Mouse (Mus musculus) mature B cell (primary cell): Measurements from ENCODE around the gene Sh3pxd2b.

ENCODE experiments used
- in situ Hi-C: fragments of 300-500 bp; cut with MboI; formaldehyde crosslinking; loops from 2 replicates; pipeline ENCODE4 v1.14.3; 2019

Gene Sh3pxd2b

DNA sequence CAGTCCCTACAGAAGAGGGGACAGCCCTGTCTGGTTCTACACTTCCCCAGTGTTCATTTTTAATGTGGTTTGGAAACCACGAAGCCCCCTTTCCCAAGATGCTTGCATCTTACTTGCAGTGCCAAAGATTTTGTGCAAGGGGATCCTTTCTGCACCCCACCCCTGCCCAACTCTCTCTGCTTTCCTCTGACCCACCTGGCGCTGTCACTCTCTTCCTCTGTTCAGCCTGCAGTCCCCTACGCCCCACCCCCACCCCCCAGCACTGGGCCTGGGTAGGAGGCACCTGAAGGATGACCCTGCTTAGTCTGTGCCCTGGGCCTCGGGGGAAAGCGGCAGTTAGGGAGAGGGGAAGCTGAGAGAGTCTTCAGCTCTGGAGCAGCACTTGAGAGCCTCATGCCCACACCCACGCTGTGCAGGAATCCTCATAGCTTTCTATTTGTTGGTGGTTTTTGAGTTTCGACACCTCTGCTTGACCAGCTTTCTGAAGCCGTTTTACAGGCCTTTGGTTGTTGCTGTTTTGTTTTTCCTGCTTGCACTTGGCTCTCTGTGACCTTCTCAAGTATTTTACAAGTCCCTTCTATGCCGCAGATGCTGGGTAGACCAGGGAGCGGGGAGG, 77.5 kb downstream of the Sh3pxd2b start:
- in situ Hi-C loops: loop anchor here (25.0 kb wide), 1 partner anchor 712 kb away; the partner anchor contains the start of gene Fgf18

DNA sequence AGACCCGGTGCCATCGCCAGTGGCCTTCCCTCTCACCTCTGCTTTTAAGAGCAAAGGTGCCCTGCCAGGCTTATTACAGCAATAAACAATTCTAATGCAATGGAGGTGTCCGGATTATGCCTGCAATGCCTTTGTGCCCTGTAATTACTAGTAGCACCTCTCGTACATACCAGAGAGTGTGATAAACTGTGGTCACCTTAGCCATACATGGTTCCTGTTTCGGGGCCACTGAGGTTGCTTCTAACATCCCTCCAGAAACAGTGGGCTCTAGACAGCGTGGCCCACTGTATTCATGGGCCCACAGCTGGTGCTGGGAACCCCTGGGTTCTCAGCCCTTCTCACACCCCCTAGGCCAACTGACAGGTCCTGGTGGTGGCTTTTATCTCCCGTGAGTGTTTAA, 79.9 kb downstream of the Sh3pxd2b start:
- in situ Hi-C loops: loop anchor here (25.0 kb wide), 1 partner anchor 710 kb away; the partner anchor contains the start of gene Fgf18

GRCm38 (mm10) chr11:32435410-32436060, 87.9 kb downstream of the Sh3pxd2b start:
- in situ Hi-C loops: loop anchor here (25.0 kb wide), 1 partner anchor 702 kb away; the partner anchor contains the start of gene Fgf18

DNA sequence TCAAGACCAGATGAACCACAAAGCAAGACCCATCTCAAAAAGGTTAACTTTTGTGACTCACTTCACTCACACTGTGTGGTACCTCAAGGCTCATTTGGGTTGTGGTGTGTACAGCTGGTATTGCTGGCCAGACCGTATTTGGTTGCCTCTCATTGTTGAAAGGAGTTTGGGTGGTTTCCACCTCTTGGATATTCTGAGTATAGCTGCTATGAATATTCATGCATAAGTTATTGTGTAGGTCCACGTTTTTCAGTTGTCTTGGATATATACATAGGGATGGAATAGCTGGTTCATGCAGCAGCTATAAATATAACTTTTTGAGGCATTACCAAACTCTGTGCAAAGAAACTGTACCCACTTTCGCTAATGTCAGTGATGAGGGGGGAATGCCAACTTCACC, 95.0 kb downstream of the Sh3pxd2b start:
- in situ Hi-C loops: loop anchor here (25.0 kb wide), 1 partner anchor 695 kb away; the partner anchor contains the start of gene Fgf18

- in situ Hi-C loops: loop anchor here (25.0 kb wide), 1 partner anchor 693 kb away; the partner anchor contains the start of gene Fgf18
Observed at GRCm38 (mm10) chr11:32444266-32444665, 96.6 kb downstream of the Sh3pxd2b start.

GRCm38 (mm10) chr11:32445135-32445534, 97.5 kb downstream of the Sh3pxd2b start:
- in situ Hi-C loops: loop anchor here (25.0 kb wide), 1 partner anchor 692 kb away; the partner anchor contains the start of gene Fgf18

DNA sequence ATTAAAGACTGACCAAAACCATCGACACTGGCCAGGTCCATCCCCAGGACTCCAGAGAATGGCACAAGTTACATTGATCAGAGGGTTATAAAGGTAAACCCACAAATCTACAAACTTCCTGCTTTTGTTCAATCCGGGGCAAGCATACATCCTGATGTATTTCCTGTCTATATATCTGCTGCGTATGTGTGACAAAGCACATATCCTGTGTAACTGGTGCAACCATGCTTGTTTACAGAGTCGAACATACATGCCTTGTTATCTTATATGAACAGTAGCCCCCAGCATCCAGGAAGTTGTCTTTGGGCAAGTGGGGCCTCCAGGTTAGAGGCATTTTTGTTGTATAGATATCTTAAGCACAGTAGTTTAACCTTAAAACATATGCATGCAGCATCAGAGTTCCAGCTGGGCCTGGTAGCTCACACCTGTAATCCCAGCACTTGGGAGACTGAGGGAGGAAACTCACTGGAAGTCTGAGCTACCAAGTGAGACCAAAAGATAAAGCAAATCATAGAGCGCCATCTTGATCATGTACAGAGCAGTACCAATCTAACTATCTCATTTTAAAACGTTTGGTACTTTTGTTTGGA, 98.1 kb downstream of the Sh3pxd2b start:
- in situ Hi-C loops: loop anchor here (25.0 kb wide), 1 partner anchor 692 kb away; the partner anchor contains the start of gene Fgf18

GRCm38 (mm10) chr11:32450216-32450615, 102.6 kb downstream of the Sh3pxd2b start:
- in situ Hi-C loops: loop anchor here (25.0 kb wide), 1 partner anchor 137 kb away; no protein-coding TSS in a partner anchor

GRCm38 (mm10) chr11:32451306-32451705, 103.7 kb downstream of the Sh3pxd2b start:
- in situ Hi-C loops: loop anchor here (25.0 kb wide), 1 partner anchor 136 kb away; no protein-coding TSS in a partner anchor

GRCm38 (mm10) chr11:32452745-32453144, 105.1 kb downstream of the Sh3pxd2b start:
- in situ Hi-C loops: loop anchor here (25.0 kb wide), 1 partner anchor 135 kb away; no protein-coding TSS in a partner anchor

DNA sequence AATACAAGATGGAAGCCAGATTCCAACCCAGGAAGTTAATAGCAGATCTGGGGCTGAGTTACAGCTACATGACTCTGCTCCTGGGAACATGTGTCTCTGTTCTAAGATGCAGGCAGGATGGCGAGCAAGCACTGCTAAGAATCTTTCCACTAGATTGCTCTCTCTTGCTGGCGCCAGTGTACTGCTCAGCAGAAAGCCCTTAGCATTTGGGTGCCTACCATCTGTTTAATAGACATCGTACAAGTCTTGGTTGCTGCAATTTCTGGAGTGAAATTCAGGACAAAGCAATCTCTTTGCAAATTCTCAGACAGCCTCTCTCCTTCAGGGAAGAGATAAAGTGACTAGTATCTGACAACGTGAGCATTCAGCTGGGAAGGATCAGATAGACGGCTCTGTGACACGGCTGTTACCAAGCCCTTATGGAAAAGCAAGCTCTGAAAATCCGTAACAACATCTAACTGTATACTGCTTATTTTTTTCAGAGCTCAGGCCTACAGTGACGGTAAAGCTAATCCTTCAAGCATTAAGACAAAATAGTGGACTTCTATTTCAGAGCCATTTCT, 105.8 kb downstream of the Sh3pxd2b start:
- in situ Hi-C loops: loop anchor here (25.0 kb wide), 1 partner anchor 134 kb away; no protein-coding TSS in a partner anchor

DNA sequence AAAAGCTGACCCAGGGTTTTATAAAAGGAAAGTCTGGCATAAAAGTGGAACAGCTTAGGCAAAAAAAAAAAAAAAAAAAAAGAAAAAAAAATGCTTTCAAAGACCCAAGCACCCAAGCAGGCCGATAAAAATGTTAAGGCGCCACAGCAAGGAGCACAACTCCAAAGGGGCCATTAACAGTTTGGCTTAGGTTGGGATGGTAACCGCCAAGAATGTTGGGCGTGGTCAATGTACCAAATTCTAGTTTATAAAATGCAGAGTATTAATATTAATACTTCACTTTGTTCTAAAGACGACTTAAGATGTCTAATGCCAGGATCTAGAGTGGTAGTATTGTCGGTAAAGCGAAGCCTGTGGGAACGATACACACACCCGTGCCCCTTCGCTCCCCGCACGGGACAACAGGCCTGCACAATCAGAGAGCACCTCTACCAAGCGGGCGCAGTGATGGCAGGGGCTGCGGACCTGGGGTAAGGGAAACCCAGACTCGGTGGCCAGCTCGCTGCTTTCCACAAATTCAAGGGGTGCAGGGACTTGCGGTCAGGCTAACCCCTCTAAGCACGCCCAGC, 106.7 kb downstream of the Sh3pxd2b start:
- in situ Hi-C loops: loop anchor here (25.0 kb wide), 1 partner anchor 133 kb away; no protein-coding TSS in a partner anchor

DNA sequence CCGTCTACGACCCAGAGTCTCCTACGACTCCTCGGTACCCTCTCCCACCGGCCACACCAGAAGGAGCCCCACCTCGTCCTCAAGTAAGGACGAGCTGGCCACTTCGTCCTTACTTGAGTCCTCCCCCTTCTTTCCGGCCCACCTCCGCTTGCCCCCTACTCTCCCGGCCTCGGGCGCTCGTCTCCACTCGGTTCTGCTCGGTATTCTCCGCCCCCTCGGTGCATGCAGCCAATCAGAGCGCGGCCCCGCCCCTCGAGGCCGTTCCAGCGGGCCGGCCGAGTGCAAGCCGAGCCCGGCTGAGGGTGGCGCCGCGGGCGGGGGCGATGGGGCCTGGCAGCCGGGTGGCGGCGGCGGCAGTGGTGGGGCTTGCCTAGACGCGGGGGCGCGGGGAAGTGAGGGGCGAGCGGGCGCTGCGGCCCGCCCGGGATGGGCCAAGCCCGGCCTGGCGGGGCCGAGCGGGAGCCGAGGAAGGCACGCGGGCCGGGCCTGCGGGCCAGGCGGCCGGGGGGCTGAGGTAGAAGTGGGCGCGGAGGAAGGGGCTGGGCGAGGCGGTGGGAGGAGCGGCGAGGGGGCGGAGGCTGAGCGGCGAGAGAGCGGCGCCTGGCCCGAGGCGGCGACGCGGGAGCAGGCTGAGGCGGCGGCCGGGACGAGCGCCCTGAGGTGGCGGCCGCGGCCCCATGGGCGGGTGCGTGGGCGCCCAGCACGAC, 107.3 kb downstream of the Sh3pxd2b start, which contains the start of gene Ubtd2:
Gene Ubtd2 (plus strand): TSS at position 571 of the 707 bp plus-strand sequence.
- in situ Hi-C loops: loop anchor here (25.0 kb wide), 1 partner anchor 132 kb away; no protein-coding TSS in a partner anchor

DNA sequence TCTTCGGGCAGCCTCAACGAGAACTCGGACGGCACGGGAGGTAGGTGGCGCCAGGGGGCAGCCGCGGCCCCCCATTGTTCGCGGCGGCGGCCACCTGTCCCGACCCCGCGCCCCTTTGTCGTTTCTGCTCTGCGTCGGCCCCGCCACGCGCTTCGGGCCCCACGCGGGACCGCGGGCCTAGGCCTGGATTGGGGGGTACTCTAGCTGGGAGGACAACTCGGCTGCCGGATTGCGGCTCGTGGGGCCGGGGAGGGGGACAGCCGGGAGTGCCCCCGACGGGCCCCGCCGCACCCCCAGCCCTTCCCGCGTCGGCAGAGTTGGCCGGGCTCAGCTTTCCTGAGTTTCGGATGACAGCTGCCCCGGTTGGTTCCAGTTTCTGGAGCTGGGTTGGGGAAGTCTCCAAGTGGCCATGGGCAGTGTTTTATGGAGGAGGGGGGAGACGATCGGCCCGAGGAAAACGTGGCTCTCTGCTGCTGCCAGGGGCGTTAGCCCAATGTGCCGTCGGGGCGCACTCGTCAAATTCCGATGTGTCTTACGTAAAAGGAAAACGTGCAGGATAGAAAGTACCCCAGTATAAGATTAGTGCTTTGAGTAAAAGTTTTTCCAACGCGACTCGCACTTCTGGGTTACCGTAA, 108.0 kb downstream of the Sh3pxd2b start:
- in situ Hi-C loops: loop anchor here (25.0 kb wide), 1 partner anchor 132 kb away; no protein-coding TSS in a partner anchor

- in situ Hi-C loops: loop anchor here (25.0 kb wide), 1 partner anchor 131 kb away; no protein-coding TSS in a partner anchor
Observed at GRCm38 (mm10) chr11:32456356-32456755, 108.7 kb downstream of the Sh3pxd2b start.

DNA sequence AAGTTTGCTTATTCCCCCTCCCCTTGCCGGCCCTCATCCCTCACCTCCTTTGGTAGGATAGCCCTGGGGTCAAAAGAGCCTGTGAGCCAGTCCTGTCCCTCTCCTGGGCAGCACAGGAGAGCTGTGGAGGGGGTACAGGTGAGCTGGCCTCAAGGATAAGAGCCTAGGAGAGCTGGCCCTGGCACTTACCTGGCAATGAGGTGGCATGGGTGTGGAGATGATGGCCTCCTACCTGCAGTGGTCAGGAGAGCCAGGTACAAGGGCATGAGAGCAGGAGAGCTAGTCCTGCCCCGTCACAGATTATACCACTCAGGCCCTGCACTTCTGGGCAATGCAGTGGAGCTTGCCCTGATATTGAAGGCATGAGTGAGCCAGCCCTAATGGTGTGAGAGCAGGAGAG, 116.7 kb downstream of the Sh3pxd2b start:
- in situ Hi-C loops: loop anchor here (25.0 kb wide), 1 partner anchor 123 kb away; no protein-coding TSS in a partner anchor

DNA sequence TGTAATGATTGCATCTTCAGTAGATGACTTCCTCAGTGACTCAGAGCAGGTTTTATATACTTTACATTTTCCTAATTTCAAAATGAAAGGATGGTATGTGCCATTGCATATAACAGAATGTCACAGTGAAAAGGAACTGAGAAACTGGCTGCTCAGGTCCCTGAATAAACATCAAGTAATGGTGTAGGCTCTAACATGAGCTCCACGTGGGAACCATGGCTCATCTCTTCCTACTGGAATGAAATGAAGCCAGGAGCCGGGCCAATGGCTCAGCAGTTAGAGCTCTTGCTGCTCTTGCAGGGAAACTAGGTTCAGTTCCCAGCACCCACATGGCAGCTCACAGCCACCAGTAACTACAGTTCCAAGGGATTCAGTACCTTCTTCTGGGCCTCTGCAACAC, 124.3 kb downstream of the Sh3pxd2b start:
- in situ Hi-C loops: loop anchor here (25.0 kb wide), 1 partner anchor 115 kb away; no protein-coding TSS in a partner anchor

- in situ Hi-C loops: loop anchor here (25.0 kb wide), 1 partner anchor 113 kb away; no protein-coding TSS in a partner anchor
Observed at GRCm38 (mm10) chr11:32474725-32475124, 127.1 kb downstream of the Sh3pxd2b start.

- in situ Hi-C loops: no loop called here
Observed at GRCm38 (mm10) chr11:32475487-32476236, 128.0 kb downstream of the Sh3pxd2b start.
